In the genomic region with DNA sequence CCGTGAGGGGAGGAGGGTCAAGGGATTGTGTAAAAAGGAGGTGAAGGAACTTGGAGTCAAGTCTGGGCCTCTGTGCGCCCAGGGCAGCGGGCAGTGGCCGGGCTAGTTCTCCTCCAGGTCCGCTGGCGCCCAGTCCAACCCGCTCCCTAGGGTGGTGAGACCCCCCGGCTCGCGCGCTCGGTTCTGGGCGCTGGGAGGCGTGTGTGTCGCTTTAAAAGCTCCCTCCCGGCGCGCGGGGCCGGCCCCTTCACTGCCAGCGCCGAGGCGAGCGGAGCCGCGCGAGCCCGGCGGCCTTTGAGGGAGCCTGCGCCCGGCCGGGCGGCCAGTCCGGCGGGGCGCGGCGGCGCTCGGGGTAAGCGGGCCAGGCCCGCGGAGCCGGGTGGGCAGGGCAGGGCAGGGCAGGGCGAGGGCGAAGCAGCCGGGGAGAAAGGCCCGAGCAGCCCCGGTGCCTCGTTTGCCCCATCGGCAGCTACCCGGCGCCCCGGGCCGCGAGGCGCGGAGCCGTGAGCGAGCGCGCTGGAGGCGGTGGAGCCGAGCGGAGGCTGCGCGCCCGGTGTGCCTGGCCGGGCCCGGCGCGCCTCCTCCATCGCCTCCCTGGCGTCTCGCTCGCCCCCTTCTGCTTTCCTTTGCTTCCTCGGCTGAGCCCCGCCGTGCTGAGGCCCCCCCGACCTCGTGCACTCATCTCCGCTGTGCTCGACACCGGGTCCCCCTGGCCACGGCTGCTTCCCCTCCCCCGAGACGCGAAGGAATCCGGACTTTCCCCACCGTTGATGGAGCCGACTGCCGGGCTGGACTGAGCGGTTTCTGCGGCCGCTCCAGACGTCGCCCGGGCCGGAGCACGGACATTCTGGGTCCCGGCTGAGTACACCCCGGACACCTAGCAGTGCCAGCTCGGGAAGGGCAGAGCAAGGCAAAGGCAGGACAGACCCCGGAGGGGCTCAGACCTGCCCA, we compare ENCODE assay signal across 8 mouse cellular contexts. TPM values are rescaled to one million over a fixed set of nuclear protein-coding genes. Genes with fewer than 3 reads are reported as not detected.
DNase-seq lines count a peak whose midpoint lies in the region; ATAC-seq and TF ChIP-seq lines count a peak whose summit lies in the region.

TSS of gene Insyn1 (plus strand) at position 753 of the 951 bp plus-strand sequence.

- H3K27ac ChIP-seq in hindbrain, postnatal 0 days = peak within 1 kb of the TSS; percentile 90
- H3K27ac ChIP-seq in limb, embryonic 10.5 days = peak within 1 kb of the TSS; percentile 90
- peak within 1 kb of the TSS; percentile 91 for H3K27ac ChIP-seq in midbrain, embryonic 13.5 days
- peak within 1 kb of the TSS; percentile 67 for H3K27ac ChIP-seq in stomach, postnatal 0 days (replicated peaks)

- under 1% methylated on average over 79 of the region's 104 CpGs for WGBS in hindbrain, postnatal 0 days
- WGBS in limb, embryonic 10.5 days = under 1% methylated on average over 104 of the region's 104 CpGs
- WGBS in midbrain, embryonic 13.5 days = under 1% methylated on average over 81 of the region's 104 CpGs
- under 1% methylated on average over 91 of the region's 104 CpGs for WGBS in stomach, postnatal 0 days

- H3K9ac ChIP-seq in hindbrain, postnatal 0 days (replicated peaks; ENCODE audit: low read length) = peak within 1 kb of the TSS; percentile 77
- H3K9ac ChIP-seq in midbrain, embryonic 13.5 days (replicated peaks) = peak within 1 kb of the TSS; percentile 93
- H3K9ac ChIP-seq in stomach, postnatal 0 days (ENCODE audit: low read length) = peak within 1 kb of the TSS; percentile 71

- peak within 1 kb of the TSS; percentile 67 for H3K4me3 ChIP-seq in hindbrain, postnatal 0 days (ENCODE audit: low read length)
- peak within 1 kb of the TSS; percentile 78 for H3K4me3 ChIP-seq in limb, embryonic 10.5 days
- peak within 1 kb of the TSS; percentile 70 for H3K4me3 ChIP-seq in midbrain, embryonic 13.5 days (replicated peaks)
- peak within 1 kb of the TSS; percentile 62 for H3K4me3 ChIP-seq in stomach, postnatal 0 days (ENCODE audit: low read depth, low read length)

- no peaks in the 10 kb centered on the region for H3K36me3 ChIP-seq in hindbrain, postnatal 0 days (ENCODE audit: insufficient read depth, low read length)
- no peaks in the 10 kb centered on the region for H3K36me3 ChIP-seq in limb, embryonic 10.5 days
- no peaks in the 10 kb centered on the region for H3K36me3 ChIP-seq in midbrain, embryonic 13.5 days
- no peaks in the 10 kb centered on the region for H3K36me3 ChIP-seq in stomach, postnatal 0 days (ENCODE audit: control insufficient read depth, insufficient read depth, low read length)

- no peaks in the 10 kb centered on the region for H3K9me3 ChIP-seq in hindbrain, postnatal 0 days (ENCODE audit: low read length)
- H3K9me3 ChIP-seq in limb, embryonic 10.5 days (replicated peaks) = no peaks in the 10 kb centered on the region
- no peaks in the 10 kb centered on the region for H3K9me3 ChIP-seq in midbrain, embryonic 13.5 days
- no peaks in the 10 kb centered on the region for H3K9me3 ChIP-seq in stomach, postnatal 0 days (ENCODE audit: control insufficient read depth, low read length)

- DNase-seq in left cerebral cortex, adult 18-20 months (ENCODE audit: low spot score in 2 of 2) = peak; percentile 58 to 73
- DNase-seq in left cerebral cortex, adult 11 months (ENCODE audit: low spot score) = no peak
- peak; percentile 77 for DNase-seq in gastrocnemius, postnatal 14 days
- DNase-seq in hindbrain, postnatal 0 days (ENCODE audit: low spot score) = peak; percentile 82
- DNase-seq in limb, embryonic 10.5 days (ENCODE audit: low spot score) = peak; percentile 79
- DNase-seq in stomach, postnatal 0 days (ENCODE audit: low spot score) = peak; percentile 57

- intact Hi-C loops in gastrocnemius, postnatal 14 days (cut with DNase I; ENCODE audit: low total_unique reads) = no loop called here

- H3K4me1 ChIP-seq in hindbrain, postnatal 0 days (ENCODE audit: insufficient read depth, low read length) = peaks cover 10% of the 10 kb centered on the region
- H3K4me1 ChIP-seq in limb, embryonic 10.5 days = peaks cover 51% of the 10 kb centered on the region
- peaks cover 37% of the 10 kb centered on the region for H3K4me1 ChIP-seq in midbrain, embryonic 13.5 days (replicated peaks)
- H3K4me1 ChIP-seq in stomach, postnatal 0 days (replicated peaks; ENCODE audit: control insufficient read depth, insufficient read depth) = no peaks in the 10 kb centered on the region

- H3K27me3 ChIP-seq in hindbrain, postnatal 0 days (ENCODE audit: insufficient read depth, low read length) = 0 out of 2 replicates have a peak, but pooled peaks cover 4% of the 10 kb centered on the region
- peaks cover 56% of the 10 kb centered on the region for H3K27me3 ChIP-seq in limb, embryonic 10.5 days (ENCODE audit: low read depth, poor library complexity, severe bottlenecking)
- H3K27me3 ChIP-seq in midbrain, embryonic 13.5 days = peaks cover 40% of the 10 kb centered on the region
- peaks cover 5% of the 10 kb centered on the region; the same call in 1 of the 2 replicates for H3K27me3 ChIP-seq in stomach, postnatal 0 days (ENCODE audit: control insufficient read depth, insufficient read depth, low read length)

- peak; percentile 38 for TF ChIP-seq CTCF in hindbrain, postnatal 0 days (IDR thresholded peaks at IDR 0.05; ENCODE audit: low read depth)
- TF ChIP-seq CTCF in stomach, postnatal 0 days (IDR thresholded peaks at IDR 0.05; ENCODE audit: low read depth) = peak; percentile 22; the same call in 1 of the 2 replicates

- peak within 1 kb of the TSS; percentile 75 for H3K4me2 ChIP-seq in hindbrain, postnatal 0 days (ENCODE audit: low read depth, low read length)
- H3K4me2 ChIP-seq in midbrain, embryonic 13.5 days (replicated peaks) = peak within 1 kb of the TSS; percentile 77
- peak within 1 kb of the TSS; percentile 95 for H3K4me2 ChIP-seq in stomach, postnatal 0 days (replicated peaks; ENCODE audit: low read depth)

- 0 out of 2 replicates have a peak, but pooled peaks have one; percentile 29 for ATAC-seq in common myeloid progenitor, adult 5-6 weeks (replicated peaks; ENCODE audit: low read depth, poor library complexity, severe bottlenecking)
- ATAC-seq in hindbrain, postnatal 0 days = peak; percentile 81
- peak; percentile 82 for ATAC-seq in midbrain, embryonic 13.5 days
- ATAC-seq in stomach, postnatal 0 days (ENCODE audit: low FRiP score, low TSS enrichment) = peak; percentile 69

- TF ChIP-seq EP300 in stomach, postnatal 0 days (optimal IDR thresholded peaks at IDR 0.05) = no peak

RNA-seq across cellular contexts. Expression of gene Insyn1, which starts in this region (rescaled TPM):
- total RNA-seq in left cerebral cortex, adult 18-20 months (2021) = 100 to 1,000 TPM; 225 to 235 TPM
- not detected in 2 replicates for total RNA-seq in common myeloid progenitor, adult 5-6 weeks (2017)
- 1 to 10 TPM; 6.4 to 7.1 TPM for total RNA-seq in gastrocnemius, postnatal 14 days (2021)
- total RNA-seq in hindbrain, postnatal 0 days (2014; rRNA removed) = 106 and 127 TPM in 2 replicates
- 7.4 and 8.7 TPM in 2 replicates for polyA plus RNA-seq in hindbrain, postnatal 0 days (2015; fragmentation: Nextera tagmentation; extraction: Ambion mirVana)
- polyA plus RNA-seq in limb, embryonic 10.5 days (2016; fragmentation: Nextera tagmentation; extraction: Ambion mirVana) = 1.2 and 1.3 TPM in 2 replicates
- polyA plus RNA-seq in midbrain, embryonic 13.5 days (2015; fragmentation: Nextera tagmentation; extraction: Ambion mirVana) = 2.9 and 5.2 TPM in 2 replicates
- polyA plus RNA-seq in stomach, postnatal 0 days (2015; fragmentation: Nextera tagmentation; extraction: Ambion mirVana) = 0.58 and 0.94 TPM in 2 replicates

Comparison
In these comparisons a context has a peak if more than half of its experiments do, and no peak if none do; other contexts are left out.
1. RNA of gene Insyn1 (total RNA-seq): 225 to 235 TPM in left cerebral cortex, adult 18-20 months and 106 to 127 TPM in hindbrain, postnatal 0 days; 6.4 to 7.1 TPM in gastrocnemius, postnatal 14 days and not detected in common myeloid progenitor, adult 5-6 weeks; every median in the first group is over 10 times any median in the second.
2. Peak in ATAC-seq in common myeloid progenitor, adult 5-6 weeks; RNA of the gene not detected or under 1 TPM.
3. Peak in DNase-seq, ATAC-seq, H3K4me3 ChIP-seq, H3K27ac ChIP-seq, H3K9ac ChIP-seq and H3K4me2 ChIP-seq in stomach, postnatal 0 days; RNA of the gene not detected or under 1 TPM.
4. ATAC-seq: peak in every context shown above with its lines; median percentile 82 in midbrain, embryonic 13.5 days; 81 in hindbrain, postnatal 0 days; 69 in stomach, postnatal 0 days; 29 in common myeloid progenitor, adult 5-6 weeks.
5. Peak in every context shown above with its lines, with median percentiles within 50 percentile points of each other: H3K27ac ChIP-seq, H3K4me2 ChIP-seq, H3K4me3 ChIP-seq and H3K9ac ChIP-seq.